ENCODE assay signal across 26 mouse cellular contexts in genomic region chr8:12439846-12440245, GRCm38 (mm10). TPM values are rescaled to one million over a fixed set of nuclear protein-coding genes. Genes with fewer than 3 reads are reported as not detected.
DNase-seq lines count a peak whose midpoint lies in the region; ATAC-seq and TF ChIP-seq lines count a peak whose summit lies in the region.
"Had no signal": no experiment of that assay in that cellular context is flagged by ENCODE, and none has a peak within 500 bp of the region (broad histone marks: within the 10 kb centered on the region; RNA-seq: fewer than 3 reads in every experiment).

No protein-coding gene starts in this region.

- no peaks in the 10 kb centered on the region for H3K36me3 ChIP-seq in heart, embryonic 12.5 days
- no peaks in the 10 kb centered on the region for H3K36me3 ChIP-seq in kidney, adult 2 months (ENCODE audit: control insufficient read depth, insufficient read depth, low read length)
- H3K36me3 ChIP-seq in kidney, embryonic 14.5 days (ENCODE audit: control insufficient read depth, insufficient read depth, low read length) = no peaks in the 10 kb centered on the region
- H3K36me3 ChIP-seq in midbrain, embryonic 10.5 days = no peaks in the 10 kb centered on the region
- no peaks in the 10 kb centered on the region for H3K36me3 ChIP-seq in midbrain, postnatal 0 days (ENCODE audit: insufficient read depth, low read length)
- H3K36me3 ChIP-seq in stomach, postnatal 0 days (ENCODE audit: control insufficient read depth, insufficient read depth, low read length) = no peaks in the 10 kb centered on the region
- H3K36me3 ChIP-seq: embryonic facial prominence, embryonic 12.5 days; forebrain, embryonic 15.5 days; hindbrain, embryonic 15.5 days had no signal

- H3K9ac ChIP-seq in heart, embryonic 12.5 days = no peak overlapping the region
- no peak overlapping the region for H3K9ac ChIP-seq in kidney, embryonic 14.5 days (ENCODE audit: low read depth, low read length)
- H3K9ac ChIP-seq in midbrain, postnatal 0 days (replicated peaks; ENCODE audit: low read length, poor library complexity, severe bottlenecking) = no peak overlapping the region
- H3K9ac ChIP-seq in stomach, postnatal 0 days (ENCODE audit: low read length) = no peak overlapping the region
- H3K9ac ChIP-seq: embryonic facial prominence, embryonic 12.5 days; forebrain, embryonic 15.5 days; hindbrain, embryonic 15.5 days had no signal

- TF ChIP-seq CTCF in kidney, adult 2 months (conservative IDR thresholded peaks at IDR 0.05; ENCODE audit: insufficient read depth, insufficient read length, low read depth, low read length) = no peak
- TF ChIP-seq CTCF in midbrain, postnatal 0 days (IDR thresholded peaks at IDR 0.05) = no peak
- TF ChIP-seq CTCF in stomach, postnatal 0 days (IDR thresholded peaks at IDR 0.05; ENCODE audit: low read depth) = no peak

- TF ChIP-seq POLR2A in kidney, adult 2 months (IDR thresholded peaks at IDR 0.05; ENCODE audit: low read depth, low read length) = no peak

- H3K4me2 ChIP-seq in heart, embryonic 12.5 days = no peak overlapping the region
- H3K4me2 ChIP-seq in kidney, embryonic 14.5 days (replicated peaks; ENCODE audit: low read depth, low read length) = no peak overlapping the region
- H3K4me2 ChIP-seq in midbrain, postnatal 0 days (ENCODE audit: low read depth, low read length, poor library complexity, severe bottlenecking) = no peak overlapping the region
- H3K4me2 ChIP-seq in stomach, postnatal 0 days (replicated peaks; ENCODE audit: low read depth) = no peak overlapping the region
- H3K4me2 ChIP-seq: embryonic facial prominence, embryonic 12.5 days; forebrain, embryonic 15.5 days; heart, embryonic 11.5 days; hindbrain, embryonic 15.5 days had no signal

- H3K27ac ChIP-seq in heart, embryonic 12.5 days (ENCODE audit: poor library complexity, severe bottlenecking) = no peak overlapping the region
- no peak overlapping the region for H3K27ac ChIP-seq in kidney, adult 2 months (ENCODE audit: insufficient read depth, low read depth, low read length)
- no peak overlapping the region for H3K27ac ChIP-seq in kidney, embryonic 14.5 days (ENCODE audit: low read depth, low read length)
- H3K27ac ChIP-seq in midbrain, embryonic 10.5 days (replicated peaks) = peak overlapping the region; percentile 70
- H3K27ac ChIP-seq in midbrain, postnatal 0 days (ENCODE audit: low read depth, low read length) = no peak overlapping the region
- H3K27ac ChIP-seq in stomach, postnatal 0 days (replicated peaks) = no peak overlapping the region
- H3K27ac ChIP-seq: embryonic facial prominence, embryonic 12.5 days; forebrain, embryonic 15.5 days; heart, adult 2 months; hindbrain, embryonic 15.5 days had no signal

- H3K4me1 ChIP-seq in heart, embryonic 12.5 days (replicated peaks) = no peaks in the 10 kb centered on the region
- H3K4me1 ChIP-seq in kidney, adult 2 months (ENCODE audit: control insufficient read depth, insufficient read depth, low read length) = no peaks in the 10 kb centered on the region
- H3K4me1 ChIP-seq in kidney, embryonic 14.5 days (ENCODE audit: control insufficient read depth, insufficient read depth, low read length) = no peaks in the 10 kb centered on the region
- H3K4me1 ChIP-seq in midbrain, embryonic 10.5 days = peaks cover 19% of the 10 kb centered on the region
- no peaks in the 10 kb centered on the region for H3K4me1 ChIP-seq in midbrain, postnatal 0 days (ENCODE audit: insufficient read depth, low read length)
- no peaks in the 10 kb centered on the region for H3K4me1 ChIP-seq in stomach, postnatal 0 days (replicated peaks; ENCODE audit: control insufficient read depth, insufficient read depth)
- H3K4me1 ChIP-seq: embryonic facial prominence, embryonic 12.5 days; hindbrain, embryonic 15.5 days had no signal

- DNase-seq in heart, adult 11 months = peak; percentile 85
- peak; percentile 35 for DNase-seq in kidney, adult 2 months
- no peak for DNase-seq in midbrain, embryonic 10.5 days (ENCODE audit: low spot score)
- no peak for DNase-seq in midbrain, postnatal 0 days (ENCODE audit: low spot score)
- peak; percentile 16 to 57 for DNase-seq in kidney, postnatal 36 days
- DNase-seq in stomach, postnatal 0 days (ENCODE audit: low spot score) = no peak
- DNase-seq: adrenal gland, postnatal 14 days; cerebellum, adult 11-12 months; cerebellum, adult 9-10 months; cerebellum, postnatal 25 days; gastrocnemius, postnatal 10 days; heart, adult 2 months had no signal

- no peaks in the 10 kb centered on the region for H3K9me3 ChIP-seq in heart, embryonic 12.5 days (replicated peaks)
- H3K9me3 ChIP-seq in kidney, embryonic 14.5 days (ENCODE audit: control insufficient read depth, low read length) = no peaks in the 10 kb centered on the region
- H3K9me3 ChIP-seq in midbrain, embryonic 10.5 days (replicated peaks) = no peaks in the 10 kb centered on the region
- no peaks in the 10 kb centered on the region for H3K9me3 ChIP-seq in midbrain, postnatal 0 days (ENCODE audit: low read length)
- no peaks in the 10 kb centered on the region for H3K9me3 ChIP-seq in stomach, postnatal 0 days (ENCODE audit: control insufficient read depth, low read length)
- H3K9me3 ChIP-seq: embryonic facial prominence, embryonic 12.5 days; forebrain, embryonic 15.5 days; hindbrain, embryonic 15.5 days had no signal

- ATAC-seq in heart, embryonic 12.5 days (ENCODE audit: insufficient number of reproducible peaks, low FRiP score) = no peak
- no peak for ATAC-seq in kidney, embryonic 14.5 days (ENCODE audit: low FRiP score, low TSS enrichment)
- no peak for ATAC-seq in midbrain, postnatal 0 days (ENCODE audit: low FRiP score)
- no peak for ATAC-seq in stomach, postnatal 0 days (ENCODE audit: low FRiP score, low TSS enrichment)
- ATAC-seq: activated CD4-positive, CD25-positive, alpha-beta regulatory T cell, adult 4 months; inflammation-experienced regulatory T-cells, adult 6 months had no signal

- 82% methylated on average over 10 of the region's 10 CpGs for WGBS in heart, embryonic 12.5 days
- WGBS in kidney, adult 2 months = 81% methylated on average over 10 of the region's 10 CpGs
- 93% methylated on average over 10 of the region's 10 CpGs for WGBS in kidney, embryonic 14.5 days
- 90% methylated on average over 10 of the region's 10 CpGs for whole genome bisulfite sequencing in midbrain, embryonic 10.5 days
- WGBS in midbrain, postnatal 0 days = 93% methylated on average over 10 of the region's 10 CpGs
- WGBS in stomach, postnatal 0 days = 92% methylated on average over 10 of the region's 10 CpGs

- H3K4me3 ChIP-seq in heart, embryonic 12.5 days = no peak overlapping the region
- no peak overlapping the region for H3K4me3 ChIP-seq in kidney, adult 2 months (ENCODE audit: insufficient read depth, low read depth, low read length)
- H3K4me3 ChIP-seq in kidney, embryonic 14.5 days (ENCODE audit: low read length) = no peak overlapping the region
- no peak overlapping the region for H3K4me3 ChIP-seq in midbrain, embryonic 10.5 days
- H3K4me3 ChIP-seq in midbrain, postnatal 0 days (ENCODE audit: low read depth, low read length) = no peak overlapping the region
- no peak overlapping the region for H3K4me3 ChIP-seq in stomach, postnatal 0 days (ENCODE audit: low read depth, low read length)
- H3K4me3 ChIP-seq: embryonic facial prominence, embryonic 12.5 days; forebrain, embryonic 15.5 days; heart, adult 2 months; hindbrain, embryonic 15.5 days had no signal

- no peak for TF ChIP-seq EP300 in stomach, postnatal 0 days (optimal IDR thresholded peaks at IDR 0.05)

- peaks cover 46% of the 10 kb centered on the region for H3K27me3 ChIP-seq in heart, embryonic 12.5 days (replicated peaks)
- no peaks in the 10 kb centered on the region for H3K27me3 ChIP-seq in kidney, adult 2 months (replicated peaks; ENCODE audit: control insufficient read depth, insufficient read depth, low read length)
- peaks cover 10% of the 10 kb centered on the region for H3K27me3 ChIP-seq in kidney, embryonic 14.5 days (ENCODE audit: control insufficient read depth, insufficient read depth, low read length)
- peaks cover 15% of the 10 kb centered on the region for H3K27me3 ChIP-seq in midbrain, embryonic 10.5 days (ENCODE audit: low read depth, poor library complexity, severe bottlenecking)
- H3K27me3 ChIP-seq in midbrain, postnatal 0 days (ENCODE audit: insufficient read depth, low read length) = no peaks in the 10 kb centered on the region
- H3K27me3 ChIP-seq in stomach, postnatal 0 days (ENCODE audit: control insufficient read depth, insufficient read depth, low read length) = no peaks in the 10 kb centered on the region
- H3K27me3 ChIP-seq: forebrain, embryonic 15.5 days had no signal

RNA-seq across cellular contexts. Expression of gene Sox1, which starts 44.8 kb away (rescaled TPM):
- not detected in 2 replicates for polyA plus RNA-seq in heart, embryonic 12.5 days (2016; fragmentation: Nextera tagmentation; extraction: Ambion mirVana)
- polyA plus RNA-seq in kidney, adult 2 months (2012; rRNA removed) = not detected in 2 replicates
- not detected in 2 replicates for polyA plus RNA-seq in kidney, embryonic 14.5 days (2014; fragmentation: Nextera tagmentation; extraction: Ambion mirVana)
- polyA plus RNA-seq in midbrain, embryonic 10.5 days (2016; fragmentation: Nextera tagmentation; extraction: Ambion mirVana) = 3.2 and 3.4 TPM in 2 replicates
- total RNA-seq in midbrain, postnatal 0 days (2014; rRNA removed) = 16.8 and 17.7 TPM in 2 replicates
- polyA plus RNA-seq in midbrain, postnatal 0 days (2015; fragmentation: Nextera tagmentation; extraction: Ambion mirVana) = 1.6 and 2.6 TPM in 2 replicates
- 0.02 TPM in 1 of 2 replicates, not detected in the other for polyA plus RNA-seq in stomach, postnatal 0 days (2015; fragmentation: Nextera tagmentation; extraction: Ambion mirVana)
- total RNA-seq: adrenal gland, adult 18-20 months; adrenal gland, postnatal 14 days; CH12.LX; gastrocnemius, postnatal 4 days; heart, adult 2 months; heart, postnatal 25 days; MEL had no signal
- polyA plus RNA-seq: activated CD4-positive, CD25-positive, alpha-beta regulatory T cell, adult 4 months; heart, adult 2 months; heart, embryonic 11.5 days; heart, embryonic 16.5 days; inflammation-experienced regulatory T-cells, adult 6 months had no signal

Comparison
In these comparisons a context has a peak if more than half of its experiments do, and no peak if none do; other contexts are left out.
1. DNase-seq: peak in heart, adult 11 months (single experiment), kidney, adult 2 months (single experiment) and kidney, postnatal 36 days (2 of 2); none in midbrain, embryonic 10.5 days (single experiment), midbrain, postnatal 0 days (single experiment) and stomach, postnatal 0 days (single experiment).